Mouse (Mus musculus) midbrain, embryonic 10.5 days (tissue): ENCODE results near the gene Sf3b1. TPM values are rescaled to one million over a fixed set of nuclear protein-coding genes. Genes with fewer than 3 reads are reported as not detected.
"Not testable (repeated sequence)": the region's sequence is repeated elsewhere in the genome, so short reads cannot be mapped to it uniquely, and the experiment has no call there.

Source experiments
- DNase-seq: peaks from one replicate; pipeline ENCODE4 v3.0.0-alpha.2; 2017; ENCODE audit warnings: low spot score
- H3K27ac ChIP-seq: fragments of 300-500 bp; sonication (generic); replicated peaks from 2 replicates; pipeline ENCODE4 v1.5.1; 2016; ENCODE audit warnings: mild to moderate bottlenecking
- H3K27me3 ChIP-seq: fragments of 300-500 bp; sonication (generic); 2 replicates; pipeline ENCODE4 v1.6.1; 2016; ENCODE audit warnings: low read depth, mild to moderate bottlenecking; ENCODE audit not compliant: poor library complexity, severe bottlenecking
- H3K36me3 ChIP-seq: fragments of 300-500 bp; sonication (generic); 2 replicates; pipeline ENCODE4 v1.6.1; 2016; ENCODE audit warnings: mild to moderate bottlenecking, moderate library complexity
- H3K4me1 ChIP-seq: fragments of 300-500 bp; sonication (generic); 2 replicates; pipeline ENCODE4 v1.6.1; 2016
- H3K4me3 ChIP-seq: fragments of 300-500 bp; sonication (generic); 2 replicates; pipeline ENCODE4 v1.5.1; 2016; ENCODE audit warnings: mild to moderate bottlenecking, moderate library complexity
- H3K9me3 ChIP-seq: fragments of 300-500 bp; sonication (generic); replicated peaks from 2 replicates; pipeline ENCODE4 v1.6.1; 2016; ENCODE audit warnings: mild to moderate bottlenecking
- WGBS: fragments of 180-500 bp; shearing (Covaris S2); methylation state at CpG from one replicate; pipeline ENCODE4 v1.1.7; 2016; 5-methylcytosine and 5-hydroxymethylcytosine counted together
- polyA plus RNA-seq: library from polyadenylated mRNA; unstranded; fragments of >200 nt; fragmentation: Nextera tagmentation; extraction: Ambion mirVana; gene quantifications from 2 replicates; pipeline ENCODE4 v1.2.1, GENCODE M21; 2016

Gene Sf3b1
- polyA plus RNA-seq, 1 experiment from 2014 or later: 286 TPM

GRCm38 (mm10) chr1:55025656-55026430, 1.4 kb downstream of the Sf3b1 start:
- WGBS: 26% methylated on average over 10 of the region's 10 CpGs
- H3K4me3 ChIP-seq: peak overlapping the region; percentile 98
- H3K27me3 ChIP-seq: no peaks in the 10 kb centered on the region
- no peaks in the 10 kb centered on the region; the same call in 1 of the 2 replicates for H3K9me3 ChIP-seq
- peak overlapping the region; percentile 99 for H3K27ac ChIP-seq
- H3K36me3 ChIP-seq: peaks cover 34% of the 10 kb centered on the region
- peaks cover 15% of the 10 kb centered on the region for H3K4me1 ChIP-seq
- DNase-seq: no peak

DNA sequence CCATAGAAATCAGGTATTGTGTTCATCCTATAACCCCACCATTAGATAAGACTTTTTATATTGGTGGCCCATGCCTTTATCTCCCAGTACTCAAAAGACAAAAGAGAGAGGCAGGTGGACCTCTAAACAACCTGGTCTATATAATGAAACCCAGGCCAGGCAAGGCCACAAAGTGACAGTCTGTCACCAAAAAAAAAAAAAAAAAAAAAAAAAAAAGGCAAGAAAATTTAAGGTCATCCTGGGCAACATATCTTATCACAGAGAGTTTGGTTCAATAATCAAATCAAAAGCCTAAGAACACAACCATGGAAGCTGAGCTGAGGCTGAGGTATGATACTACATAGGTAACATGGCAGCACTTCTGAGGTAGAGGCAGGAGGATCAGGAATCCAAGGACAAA, 5.4 kb downstream of the Sf3b1 start:
- DNase-seq: no peak
- no peaks in the 10 kb centered on the region; the same call in 1 of the 2 replicates for H3K9me3 ChIP-seq
- no peak overlapping the region for H3K27ac ChIP-seq
- H3K4me1 ChIP-seq: peaks cover 11% of the 10 kb centered on the region
- peaks cover 64% of the 10 kb centered on the region for H3K36me3 ChIP-seq
- no peak overlapping the region for H3K4me3 ChIP-seq
- H3K27me3 ChIP-seq: no peaks in the 10 kb centered on the region

DNA sequence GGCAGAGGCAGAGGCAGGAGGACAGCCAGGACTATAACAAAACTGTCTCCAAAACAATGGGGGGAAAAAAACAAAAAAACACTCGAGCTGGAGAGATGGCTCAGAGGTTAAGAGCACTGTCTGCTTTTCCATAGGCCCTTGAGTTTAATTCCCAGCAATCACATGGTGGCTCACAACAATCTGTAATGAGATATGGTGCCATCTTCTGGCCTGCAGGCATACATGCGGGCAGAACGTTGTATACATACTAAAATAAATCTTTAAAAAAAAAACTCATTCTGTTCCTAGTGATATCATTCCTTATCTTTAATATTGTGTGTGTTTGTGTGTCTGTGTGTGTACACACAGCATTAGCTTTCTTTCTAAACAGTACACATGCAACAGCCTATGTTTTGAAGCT, 14.8 kb downstream of the Sf3b1 start:
- WGBS: 75% methylated on average over 3 of the region's 3 CpGs
- peaks cover 99% of the 10 kb centered on the region for H3K36me3 ChIP-seq
- H3K27ac ChIP-seq: no peak overlapping the region
- no peaks in the 10 kb centered on the region for H3K9me3 ChIP-seq
- H3K4me1 ChIP-seq: no peaks in the 10 kb centered on the region
- no peak for DNase-seq
- no peak overlapping the region for H3K4me3 ChIP-seq
- H3K27me3 ChIP-seq: no peaks in the 10 kb centered on the region

GRCm38 (mm10) chr1:55008313-55008712, 19.0 kb downstream of the Sf3b1 start:
- H3K4me1 ChIP-seq, DNase-seq, H3K9me3 ChIP-seq, H3K27ac ChIP-seq, H3K27me3 ChIP-seq, H3K4me3 ChIP-seq: not testable (repeated sequence)
- H3K36me3 ChIP-seq: peaks cover 99% of the 10 kb centered on the region
- WGBS: 78% methylated on average over 2 of the region's 2 CpGs

GRCm38 (mm10) chr1:54993581-54993980, 33.7 kb downstream of the Sf3b1 start:
- Histone ChIP-seq H3K27ac (no peak overlapping the region), H3K36me3 (peaks cover 99% of the 10 kb centered on the region), H3K4me1 (no peaks in the 10 kb centered on the region), H3K9me3 (no peaks in the 10 kb centered on the region), H3K27me3 (no peaks in the 10 kb centered on the region), H3K4me3 (no peak overlapping the region)
- 89% methylated on average over 5 of the region's 5 CpGs for WGBS
- DNase-seq: no peak

DNA sequence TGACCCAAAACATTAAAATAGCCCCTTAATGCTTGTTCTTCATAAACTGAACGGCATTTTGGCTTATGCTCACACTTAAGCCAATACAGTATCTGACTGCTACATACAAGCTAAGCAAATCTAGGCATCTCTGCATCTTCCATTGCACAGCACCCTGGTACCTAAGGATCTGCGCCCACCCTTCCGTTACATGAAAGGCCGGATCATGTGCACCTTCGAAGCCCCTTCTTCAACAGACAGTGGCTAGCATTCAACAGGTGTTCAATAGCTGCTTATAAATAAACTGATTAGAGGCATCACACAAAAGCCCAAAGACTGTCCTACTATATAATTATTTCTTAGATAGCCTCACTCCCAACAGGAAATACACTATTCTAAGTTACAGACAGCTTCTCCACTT, 41.0 kb downstream of the Sf3b1 start:
- no peak overlapping the region for H3K4me3 ChIP-seq
- DNase-seq: no peak
- no peaks in the 10 kb centered on the region for H3K9me3 ChIP-seq
- no peaks in the 10 kb centered on the region for H3K27me3 ChIP-seq
- H3K4me1 ChIP-seq: no peaks in the 10 kb centered on the region
- no peak overlapping the region for H3K27ac ChIP-seq
- 95% methylated on average over 5 of the region's 5 CpGs for WGBS
- peaks cover 73% of the 10 kb centered on the region for H3K36me3 ChIP-seq

GRCm38 (mm10) chr1:54985831-54986230, 41.5 kb downstream of the Sf3b1 start:
- no peak for DNase-seq
- peaks cover 69% of the 10 kb centered on the region for H3K36me3 ChIP-seq
- no peaks in the 10 kb centered on the region for H3K27me3 ChIP-seq
- H3K9me3 ChIP-seq: no peaks in the 10 kb centered on the region
- H3K4me1 ChIP-seq: no peaks in the 10 kb centered on the region
- no peak overlapping the region for H3K27ac ChIP-seq
- 98% methylated on average over 3 of the region's 3 CpGs for WGBS
- no peak overlapping the region for H3K4me3 ChIP-seq

DNA sequence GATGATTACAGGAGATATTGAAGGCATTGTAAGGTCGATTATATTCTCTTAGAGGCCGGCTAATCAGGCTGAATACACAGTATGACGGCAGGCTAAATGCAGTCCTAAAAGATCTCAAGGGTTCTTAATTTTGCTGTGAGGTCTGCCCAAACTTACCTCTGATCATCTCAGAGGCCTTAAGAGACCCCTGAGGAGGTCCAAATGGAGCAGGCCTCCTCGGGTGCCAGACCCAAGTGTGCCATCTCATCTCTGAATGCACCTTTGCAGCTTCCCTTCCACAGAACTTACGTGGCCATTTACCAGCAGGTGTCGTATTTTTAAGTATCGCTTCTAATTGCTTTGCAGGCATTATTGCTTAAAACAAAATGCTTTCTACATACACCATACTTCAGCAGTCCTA, 43.1 kb downstream of the Sf3b1 start:
- Histone ChIP-seq H3K36me3 (peaks cover 52% of the 10 kb centered on the region), H3K4me3 (no peak overlapping the region), H3K4me1 (no peaks in the 10 kb centered on the region), H3K9me3 (no peaks in the 10 kb centered on the region), H3K27me3 (no peaks in the 10 kb centered on the region), H3K27ac (no peak overlapping the region)
- DNase-seq: no peak
- WGBS: 91% methylated on average over 7 of the region's 7 CpGs

- 67% methylated on average over 3 of the region's 3 CpGs for WGBS
- no peaks in the 10 kb centered on the region for H3K4me1 ChIP-seq
- peaks cover 47% of the 10 kb centered on the region for H3K36me3 ChIP-seq
- DNase-seq: no peak
- no peak overlapping the region for H3K27ac ChIP-seq
- H3K4me3 ChIP-seq: no peak overlapping the region
- no peaks in the 10 kb centered on the region for H3K27me3 ChIP-seq
- H3K9me3 ChIP-seq: no peaks in the 10 kb centered on the region
Measured at GRCm38 (mm10) chr1:54983339-54983738, 43.9 kb downstream of the Sf3b1 start.

- Histone ChIP-seq H3K27ac (no peak overlapping the region), H3K27me3 (no peaks in the 10 kb centered on the region), H3K4me3 (no peak overlapping the region), H3K36me3 (peaks cover 40% of the 10 kb centered on the region), H3K4me1 (no peaks in the 10 kb centered on the region), H3K9me3 (no peaks in the 10 kb centered on the region)
- 94% methylated on average over 3 of the region's 3 CpGs for WGBS
- no peak for DNase-seq
Measured at GRCm38 (mm10) chr1:54982636-54983035, 44.6 kb downstream of the Sf3b1 start.

DNA sequence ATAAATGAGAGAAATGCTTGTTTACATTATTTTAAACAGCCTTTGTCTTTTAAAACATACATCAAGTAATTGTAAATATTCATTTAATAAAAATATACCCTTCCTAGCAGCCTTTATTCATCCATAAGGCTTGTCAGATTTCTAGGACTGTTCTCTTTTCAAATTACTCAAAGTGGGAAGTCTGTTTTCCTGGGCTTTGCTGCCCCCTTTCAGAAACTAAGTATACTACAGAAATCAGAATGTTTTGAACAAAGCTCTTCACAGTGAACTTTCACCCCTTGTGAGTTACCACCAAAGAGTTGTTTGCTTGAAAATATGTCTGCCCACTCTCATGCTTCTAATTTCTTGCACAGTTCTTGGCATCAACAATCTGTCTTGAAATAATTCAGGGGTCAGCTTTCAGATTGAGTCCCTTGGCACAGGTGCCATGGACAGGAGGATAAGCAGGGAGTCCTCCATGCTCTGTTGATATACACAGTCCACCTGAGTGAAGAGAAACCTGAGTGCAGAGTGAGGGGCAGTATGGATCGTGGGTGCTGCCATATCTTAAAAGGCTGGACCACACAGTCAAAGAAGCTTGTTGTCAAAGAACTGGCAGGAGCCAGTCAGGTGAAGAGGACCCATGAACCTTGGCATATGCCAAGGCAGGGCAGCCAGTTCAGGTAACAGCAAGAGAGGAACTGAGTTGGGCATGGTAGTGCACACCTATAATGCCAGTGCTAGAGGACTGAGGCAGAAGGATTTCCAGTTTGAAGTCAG, 47.9 kb downstream of the Sf3b1 start:
- Histone ChIP-seq H3K27ac (no peak overlapping the region), H3K36me3 (peaks cover 8% of the 10 kb centered on the region), H3K9me3 (no peaks in the 10 kb centered on the region), H3K4me1 (no peaks in the 10 kb centered on the region), H3K4me3 (no peak overlapping the region), H3K27me3 (no peaks in the 10 kb centered on the region)
- no peak for DNase-seq
- 52% methylated on average over 1 of the region's 1 CpGs for WGBS

DNA sequence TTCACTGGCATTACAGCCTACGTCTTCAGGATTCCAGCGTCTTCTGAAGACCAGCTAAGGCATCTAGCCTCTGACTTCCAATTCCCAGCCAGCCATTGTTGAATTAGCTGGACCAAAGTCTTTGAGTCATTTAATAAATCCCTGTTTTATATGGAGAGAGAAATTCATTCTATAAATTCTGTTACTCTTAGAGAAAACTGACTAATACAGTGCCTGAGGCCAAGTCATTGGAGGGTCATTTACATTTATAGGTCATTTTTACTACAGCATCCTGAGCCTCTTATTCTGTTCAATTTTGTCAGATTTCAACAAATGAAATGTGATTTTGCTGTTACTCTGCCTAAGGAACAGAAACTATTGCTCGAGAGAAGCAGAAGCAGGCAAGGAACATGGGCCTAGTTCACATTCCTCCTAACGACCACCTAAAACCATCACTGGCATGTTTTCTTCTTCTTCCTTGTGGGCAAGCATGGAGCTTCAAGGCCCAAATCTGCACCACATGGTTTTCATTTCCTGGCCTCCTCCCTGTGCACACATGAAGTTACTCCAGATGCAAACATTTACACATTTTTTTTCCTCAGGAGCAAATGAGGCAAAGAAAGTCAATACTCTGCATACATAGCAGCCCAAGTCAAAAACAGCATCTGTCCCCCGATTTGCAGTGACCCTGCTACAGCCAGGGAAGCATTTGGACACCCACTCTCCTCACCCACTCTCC, 55.4 kb downstream of the Sf3b1 start:
- Histone ChIP-seq H3K9me3 (no peaks in the 10 kb centered on the region), H3K36me3 (no peaks in the 10 kb centered on the region), H3K4me3 (no peak overlapping the region), H3K4me1 (no peaks in the 10 kb centered on the region), H3K27ac (no peak overlapping the region), H3K27me3 (no peaks in the 10 kb centered on the region)
- 80% methylated on average over 5 of the region's 5 CpGs for WGBS
- no peak for DNase-seq

- no peak for DNase-seq
- Histone ChIP-seq H3K27ac (no peak overlapping the region), H3K9me3 (no peaks in the 10 kb centered on the region), H3K36me3 (no peaks in the 10 kb centered on the region), H3K4me3 (no peak overlapping the region), H3K4me1 (0 out of 2 replicates have a peak, but pooled peaks cover 4% of the 10 kb centered on the region), H3K27me3 (no peaks in the 10 kb centered on the region)
- WGBS: 90% methylated on average over 3 of the region's 3 CpGs
Measured at GRCm38 (mm10) chr1:54966858-54967257, 60.4 kb downstream of the Sf3b1 start.
